In genomic region chr10:77901871-77902210, GRCm38 (mm10) we compare ENCODE assay signal across 8 mouse cellular contexts. TPM values are rescaled to one million over a fixed set of nuclear protein-coding genes. Genes with fewer than 3 reads are reported as not detected.
DNase-seq lines count a peak whose midpoint lies in the region; ATAC-seq and TF ChIP-seq lines count a peak whose summit lies in the region.

No protein-coding gene starts in this region.

- H3K27ac ChIP-seq in spleen, adult 2 months (ENCODE audit: insufficient read depth, low read length): no peak overlapping the region
- peak overlapping the region; percentile 75 for H3K27ac ChIP-seq in hindbrain, postnatal 0 days

- no peaks in the 10 kb centered on the region for H3K36me3 ChIP-seq in spleen, adult 2 months (ENCODE audit: control insufficient read depth, insufficient read depth, low read length)
- H3K36me3 ChIP-seq in hindbrain, postnatal 0 days (ENCODE audit: insufficient read depth, low read length): no peaks in the 10 kb centered on the region

- peak; percentile 18 for ATAC-seq in hindbrain, postnatal 0 days
- 0 out of 2 replicates have a peak, but pooled peaks have one; percentile 14 for ATAC-seq in megakaryocyte, adult 5-6 weeks (ENCODE audit: poor library complexity, severe bottlenecking)

- peaks cover 16% of the 10 kb centered on the region for H3K27me3 ChIP-seq in spleen, adult 2 months (ENCODE audit: control insufficient read depth, insufficient read depth, low read length)
- H3K27me3 ChIP-seq in hindbrain, postnatal 0 days (ENCODE audit: insufficient read depth, low read length): no peaks in the 10 kb centered on the region

- 11% methylated on average over 14 of the region's 14 CpGs for WGBS in spleen, adult 2 months
- WGBS in hindbrain, postnatal 0 days: under 1% methylated on average over 14 of the region's 14 CpGs

- no peaks in the 10 kb centered on the region for H3K9me3 ChIP-seq in hindbrain, postnatal 0 days (ENCODE audit: low read length)

- DNase-seq in cerebellum, adult 11-12 months: peak; percentile 32
- no peak for DNase-seq in cerebellum, adult 18-20 months
- DNase-seq in spleen, adult 2 months (ENCODE audit: low read depth in 1 of 2, low spot score in 2 of 2): no peak
- no peak for DNase-seq in spleen, adult 18-20 months
- DNase-seq in hindbrain, postnatal 0 days (ENCODE audit: low spot score): peak; percentile 63
- no peak for DNase-seq in thymus, adult 18-20 months
- no peak for DNase-seq in embryo, embryonic 10.5 days (ENCODE audit: low spot score)

- TF ChIP-seq POLR2A in spleen, adult 2 months (IDR thresholded peaks at IDR 0.05; ENCODE audit: low read depth, low read length): no peak

- peak overlapping the region; percentile 45; the same call in 1 of the 2 replicates for H3K4me3 ChIP-seq in spleen, adult 2 months (ENCODE audit: extremely low read depth, insufficient read depth, insufficient read length)
- H3K4me3 ChIP-seq in hindbrain, postnatal 0 days (ENCODE audit: low read length): peak overlapping the region; percentile 65

- H3K9ac ChIP-seq in hindbrain, postnatal 0 days (replicated peaks; ENCODE audit: low read length): peak overlapping the region; percentile 75

- no peak for TF ChIP-seq CTCF in spleen, adult 2 months (IDR thresholded peaks at IDR 0.05; ENCODE audit: extremely low read depth, insufficient read depth, insufficient read length, insufficient replicate concordance)
- TF ChIP-seq CTCF in hindbrain, postnatal 0 days (IDR thresholded peaks at IDR 0.05; ENCODE audit: low read depth): no peak

- peak overlapping the region; percentile 63 for H3K4me2 ChIP-seq in hindbrain, postnatal 0 days (ENCODE audit: low read depth, low read length)

- H3K4me1 ChIP-seq in spleen, adult 2 months (ENCODE audit: control insufficient read depth, insufficient read depth, insufficient read length): peaks cover 5% of the 10 kb centered on the region; the same call in 1 of the 2 replicates
- H3K4me1 ChIP-seq in hindbrain, postnatal 0 days (ENCODE audit: insufficient read depth, low read length): peaks cover 7% of the 10 kb centered on the region

RNA-seq across cellular contexts. Expression of gene Lrrc3, which starts 0.5 kb away (rescaled TPM):
- polyA plus RNA-seq in spleen, adult 2 months (2012; rRNA removed): 0.70 and 1.2 TPM in 2 replicates
- total RNA-seq in hindbrain, postnatal 0 days (2014; rRNA removed): 27.8 and 31.4 TPM in 2 replicates
- 22.1 and 24.3 TPM in 2 replicates for polyA plus RNA-seq in hindbrain, postnatal 0 days (2015; fragmentation: Nextera tagmentation; extraction: Ambion mirVana)
- 0.07 TPM in 1 of 2 replicates, not detected in the other for total RNA-seq in megakaryocyte, adult 5-6 weeks (2015)
- total RNA-seq in megakaryocyte, adult 5-6 weeks (2017): not detected in 2 replicates

RNA-seq across cellular contexts. Expression of gene Gm3285, which starts 40.1 kb away (rescaled TPM):
- 0.09 TPM in 1 of 2 replicates, not detected in the other for polyA plus RNA-seq in spleen, adult 2 months (2012; rRNA removed)
- total RNA-seq in hindbrain, postnatal 0 days (2014; rRNA removed): not detected in 2 replicates
- not detected in 2 replicates for polyA plus RNA-seq in hindbrain, postnatal 0 days (2015; fragmentation: Nextera tagmentation; extraction: Ambion mirVana)
- total RNA-seq in megakaryocyte, adult 5-6 weeks (2015): not detected in 2 replicates
- total RNA-seq in megakaryocyte, adult 5-6 weeks (2017): not detected in 2 replicates

RNA-seq across cellular contexts. Expression of gene Gm10318, which starts 49.2 kb away (rescaled TPM):
- polyA plus RNA-seq in spleen, adult 2 months (2012; rRNA removed): not detected in 2 replicates
- not detected in 2 replicates for total RNA-seq in hindbrain, postnatal 0 days (2014; rRNA removed)
- polyA plus RNA-seq in hindbrain, postnatal 0 days (2015; fragmentation: Nextera tagmentation; extraction: Ambion mirVana): not detected in 2 replicates
- not detected in 2 replicates for total RNA-seq in megakaryocyte, adult 5-6 weeks (2015)
- not detected in 2 replicates for total RNA-seq in megakaryocyte, adult 5-6 weeks (2017)

RNA-seq across cellular contexts. Expression of gene Gm36176, which starts 55.2 kb away (rescaled TPM):
- polyA plus RNA-seq in spleen, adult 2 months (2012; rRNA removed): not detected in 2 replicates
- total RNA-seq in hindbrain, postnatal 0 days (2014; rRNA removed): not detected in 2 replicates
- polyA plus RNA-seq in hindbrain, postnatal 0 days (2015; fragmentation: Nextera tagmentation; extraction: Ambion mirVana): not detected in 2 replicates
- not detected in 2 replicates for total RNA-seq in megakaryocyte, adult 5-6 weeks (2015)
- not detected in 2 replicates for total RNA-seq in megakaryocyte, adult 5-6 weeks (2017)

Comparison
In these comparisons a context has a peak if more than half of its experiments do, and no peak if none do; other contexts are left out.
1. DNase-seq: peak in cerebellum, adult 11-12 months (single experiment) and hindbrain, postnatal 0 days (single experiment); none in cerebellum, adult 18-20 months (0 of 2), spleen, adult 2 months (0 of 2), spleen, adult 18-20 months (0 of 2), thymus, adult 18-20 months (0 of 2) and embryo, embryonic 10.5 days (single experiment).
2. RNA of gene Lrrc3, which starts 0.5 kb away (total RNA-seq): 27.8 to 31.4 TPM in hindbrain, postnatal 0 days; 0.07 TPM in megakaryocyte, adult 5-6 weeks; every median in the first group is over 10 times any median in the second.